Mouse (Mus musculus) adrenal gland, adult 18-20 months (tissue): ENCODE measurements around the gene Usp10. TPM values are rescaled to one million over a fixed set of nuclear protein-coding genes. Genes with fewer than 3 reads are reported as not detected.

Experiments used
- DNase-seq, 2 experiments: peaks; one replicate each; pipeline ENCODE4 v3.0.0; 2021 to 2022; ENCODE audit warnings: low spot score in 2 of 2
- total RNA-seq, 2 experiments: library from RNA; stranded (reverse); gene quantifications; 1 replicate in 1 of 2; 2 replicates in 1 of 2; pipeline ENCODE4 v1.2.3; 2021

Gene Usp10
- total RNA-seq, 2 experiments from 2014 or later: 114 to 127 TPM

- no peak for DNase-seq
These were observed 3.0 kb downstream of the Usp10 start for GRCm38 (mm10) chr8:119913181-119913580.

- no peak for DNase-seq
These were observed 4.0 kb downstream of the Usp10 start for GRCm38 (mm10) chr8:119914161-119914560.

GRCm38 (mm10) chr8:119915298-119915697, 5.1 kb downstream of the Usp10 start:
- DNase-seq: no peak

- DNase-seq: no peak
These were observed 6.2 kb downstream of the Usp10 start for GRCm38 (mm10) chr8:119916237-119916892.

- DNase-seq: no peak
These were observed 7.3 kb downstream of the Usp10 start for GRCm38 (mm10) chr8:119917415-119917814.

- DNase-seq: no peak
These were observed 8.0 kb downstream of the Usp10 start for GRCm38 (mm10) chr8:119918155-119918567.

- DNase-seq: no peak
These were observed 13.1 kb downstream of the Usp10 start for GRCm38 (mm10) chr8:119923259-119923658.

GRCm38 (mm10) chr8:119925428-119925827, 15.3 kb downstream of the Usp10 start:
- no peak for DNase-seq

GRCm38 (mm10) chr8:119926474-119926873, 16.3 kb downstream of the Usp10 start:
- DNase-seq: no peak

- no peak for DNase-seq
These were observed 17.4 kb downstream of the Usp10 start for GRCm38 (mm10) chr8:119927422-119928092.

GRCm38 (mm10) chr8:119931317-119931716, 21.2 kb downstream of the Usp10 start:
- no peak for DNase-seq

- no peak for DNase-seq
These were observed 23.5 kb downstream of the Usp10 start for GRCm38 (mm10) chr8:119933681-119934080.

GRCm38 (mm10) chr8:119935541-119935940, 25.4 kb downstream of the Usp10 start:
- DNase-seq: no peak

GRCm38 (mm10) chr8:119938481-119938880, 28.3 kb downstream of the Usp10 start:
- DNase-seq: no peak

- no peak for DNase-seq
These were observed 29.2 kb downstream of the Usp10 start for GRCm38 (mm10) chr8:119939336-119939735.

- no peak for DNase-seq
These were observed 31.3 kb downstream of the Usp10 start for GRCm38 (mm10) chr8:119941471-119941870.

- no peak for DNase-seq
These were observed 33.5 kb downstream of the Usp10 start for GRCm38 (mm10) chr8:119943616-119944015.

GRCm38 (mm10) chr8:119944096-119944811, 34.1 kb downstream of the Usp10 start:
- peak; percentile 69 to 75 for DNase-seq

- no peak for DNase-seq
These were observed 36.2 kb downstream of the Usp10 start for GRCm38 (mm10) chr8:119946326-119946865.

- DNase-seq: no peak
These were observed 37.5 kb downstream of the Usp10 start for GRCm38 (mm10) chr8:119947653-119948052.

- DNase-seq: no peak
These were observed 38.2 kb downstream of the Usp10 start for GRCm38 (mm10) chr8:119948340-119948739.

GRCm38 (mm10) chr8:119952282-119952681, 42.1 kb downstream of the Usp10 start:
- no peak for DNase-seq
